Mouse (Mus musculus) embryonic facial prominence, embryonic 14.5 days (tissue): ENCODE data around the gene Mymk. TPM values are rescaled to one million over a fixed set of nuclear protein-coding genes. Genes with fewer than 3 reads are reported as not detected.

Experiments
- ATAC-seq: fragments of 200-750 bp; cut with Nextera tagmentation; 2 replicates; pipeline ENCODE4 v1.8.0; 2017; ENCODE audit warnings: low read depth, moderate number of reproducible peaks, moderate TSS enrichment
- DNase-seq: peaks from one replicate; pipeline ENCODE4 v3.0.0-alpha.2; 2015; ENCODE audit warnings: low spot score
- H3K27ac ChIP-seq: fragments of 300-500 bp; sonication (generic); replicated peaks from 2 replicates; pipeline ENCODE4 v1.5.1; 2014; ENCODE audit warnings: low read depth, mild to moderate bottlenecking, low read length, moderate library complexity
- H3K27me3 ChIP-seq: fragments of 300-500 bp; sonication (generic); replicated peaks from 2 replicates; pipeline ENCODE4 v1.6.1; 2014; ENCODE audit warnings: low read length; ENCODE audit not compliant: control insufficient read depth, insufficient read depth
- H3K36me3 ChIP-seq: fragments of 300-500 bp; sonication (generic); 2 replicates; pipeline ENCODE4 v1.6.1; 2014; ENCODE audit warnings: low read length, mixed read lengths; ENCODE audit not compliant: control insufficient read depth, insufficient read depth
- H3K4me1 ChIP-seq: fragments of 300-500 bp; sonication (generic); 2 replicates; pipeline ENCODE4 v1.6.1; 2014; ENCODE audit warnings: antibody characterized with exemption, low read length; ENCODE audit not compliant: control insufficient read depth, insufficient read depth
- H3K4me2 ChIP-seq: fragments of 300-500 bp; sonication (generic); 2 replicates; pipeline ENCODE4 v1.6.1; 2014; ENCODE audit warnings: low read depth, mild to moderate bottlenecking, low read length, moderate library complexity, mixed read lengths
- H3K4me3 ChIP-seq: fragments of 300-500 bp; sonication (generic); 2 replicates; pipeline ENCODE4 v1.5.1; 2014; ENCODE audit warnings: low read depth, mild to moderate bottlenecking, low read length
- H3K9ac ChIP-seq: fragments of 300-500 bp; sonication (generic); 2 replicates; pipeline ENCODE4 v1.6.1; 2014; ENCODE audit warnings: low read depth, mild to moderate bottlenecking, low read length, moderate library complexity, mixed read lengths
- H3K9me3 ChIP-seq: fragments of 300-500 bp; sonication (generic); 2 replicates; pipeline ENCODE4 v1.6.1; 2016; ENCODE audit warnings: low read length; ENCODE audit not compliant: control insufficient read depth
- WGBS: fragments of 180-500 bp; shearing (Covaris S2); extraction: QIAGEN DNeasy Blood & Tissue Kit; methylation state at CpG from one replicate; pipeline ENCODE4 v1.1.7; 2014; 5-methylcytosine and 5-hydroxymethylcytosine counted together
- polyA plus RNA-seq: library from polyadenylated mRNA; unstranded; fragments of >200 nt; fragmentation: Nextera tagmentation; extraction: Ambion mirVana; gene quantifications from 2 replicates; pipeline ENCODE4 v1.2.1, GENCODE M21; 2014

Gene Mymk
- polyA plus RNA-seq, 1 experiment from 2014 or later, result 111 TPM

GRCm38 (mm10) chr2:27058751-27059150 is 13.2 kb downstream of the Mymk start:
- Histone ChIP-seq H3K36me3 (no peaks in the 10 kb centered on the region), H3K4me3 (no peak overlapping the region), H3K9ac (no peak overlapping the region), H3K4me2 (peak overlapping the region; percentile 29), H3K27ac (peak overlapping the region; percentile 59), H3K27me3 (no peaks in the 10 kb centered on the region), H3K9me3 (no peaks in the 10 kb centered on the region), H3K4me1 (peaks cover 14% of the 10 kb centered on the region)
- peak; percentile 74 for ATAC-seq
- DNase-seq, result peak; percentile 63
- WGBS, result 25% methylated on average over 12 of the region's 12 CpGs

- peak overlapping the region; percentile 59 for H3K27ac ChIP-seq
- no peak for ATAC-seq
- no peak for DNase-seq
- H3K9me3 ChIP-seq, result no peaks in the 10 kb centered on the region
- peak overlapping the region; percentile 29; the same call in 1 of the 2 replicates for H3K4me2 ChIP-seq
- WGBS, result 42% methylated on average over 4 of the region's 4 CpGs
- H3K4me1 ChIP-seq, result peaks cover 14% of the 10 kb centered on the region
- no peak overlapping the region for H3K9ac ChIP-seq
- H3K4me3 ChIP-seq, result no peak overlapping the region
- no peaks in the 10 kb centered on the region for H3K36me3 ChIP-seq
- no peaks in the 10 kb centered on the region for H3K27me3 ChIP-seq
These were observed 13.7 kb downstream of the Mymk start for GRCm38 (mm10) chr2:27058251-27058650.

- Histone ChIP-seq H3K9me3 (no peaks in the 10 kb centered on the region), H3K4me3 (no peak overlapping the region), H3K27ac (no peak overlapping the region), H3K27me3 (no peaks in the 10 kb centered on the region), H3K4me1 (no peaks in the 10 kb centered on the region), H3K4me2 (no peak overlapping the region), H3K9ac (no peak overlapping the region), H3K36me3 (no peaks in the 10 kb centered on the region)
- DNase-seq, result no peak
- 36% methylated on average over 6 of the region's 6 CpGs for WGBS
- no peak for ATAC-seq
These were observed 22.6 kb downstream of the Mymk start for GRCm38 (mm10) chr2:27049408-27049807.

GRCm38 (mm10) chr2:27045979-27046770 is 25.8 kb downstream of the Mymk start:
- H3K9me3 ChIP-seq, result no peaks in the 10 kb centered on the region
- WGBS, result 67% methylated on average over 8 of the region's 8 CpGs
- no peaks in the 10 kb centered on the region for H3K27me3 ChIP-seq
- no peaks in the 10 kb centered on the region for H3K4me1 ChIP-seq
- ATAC-seq, result no peak
- H3K9ac ChIP-seq, result no peak overlapping the region
- H3K4me2 ChIP-seq, result no peak overlapping the region
- no peak overlapping the region for H3K4me3 ChIP-seq
- no peaks in the 10 kb centered on the region for H3K36me3 ChIP-seq
- no peak overlapping the region for H3K27ac ChIP-seq
- no peak for DNase-seq

- H3K27ac ChIP-seq, result no peak overlapping the region
- DNase-seq, result no peak
- H3K4me2 ChIP-seq, result no peak overlapping the region
- H3K36me3 ChIP-seq, result no peaks in the 10 kb centered on the region
- no peaks in the 10 kb centered on the region; the same call in 1 of the 2 replicates for H3K27me3 ChIP-seq
- H3K9me3 ChIP-seq, result no peaks in the 10 kb centered on the region
- ATAC-seq, result no peak
- WGBS, result 74% methylated on average over 3 of the region's 3 CpGs
- no peak overlapping the region for H3K4me3 ChIP-seq
- no peaks in the 10 kb centered on the region for H3K4me1 ChIP-seq
- no peak overlapping the region for H3K9ac ChIP-seq
These were observed 27.3 kb downstream of the Mymk start for GRCm38 (mm10) chr2:27044641-27045040.

GRCm38 (mm10) chr2:27044166-27044565 is 27.8 kb downstream of the Mymk start:
- Histone ChIP-seq H3K9me3 (no peaks in the 10 kb centered on the region), H3K27me3 (no peaks in the 10 kb centered on the region; the same call in 1 of the 2 replicates), H3K27ac (no peak overlapping the region), H3K36me3 (no peaks in the 10 kb centered on the region), H3K4me3 (no peak overlapping the region), H3K4me2 (no peak overlapping the region), H3K9ac (no peak overlapping the region), H3K4me1 (no peaks in the 10 kb centered on the region)
- ATAC-seq (no peak), DNase-seq (no peak)
- WGBS, result 75% methylated on average over 4 of the region's 4 CpGs

GRCm38 (mm10) chr2:27043461-27043860 is 28.5 kb downstream of the Mymk start:
- H3K4me1 ChIP-seq, result no peaks in the 10 kb centered on the region
- H3K9ac ChIP-seq, result no peak overlapping the region
- DNase-seq, result peak; percentile 86
- no peaks in the 10 kb centered on the region for H3K36me3 ChIP-seq
- no peak overlapping the region for H3K27ac ChIP-seq
- no peaks in the 10 kb centered on the region; the same call in 1 of the 2 replicates for H3K27me3 ChIP-seq
- peak; percentile 94 for ATAC-seq
- H3K4me3 ChIP-seq, result no peak overlapping the region
- WGBS, result 19% methylated on average over 3 of the region's 3 CpGs
- no peak overlapping the region for H3K4me2 ChIP-seq
- H3K9me3 ChIP-seq, result no peaks in the 10 kb centered on the region

GRCm38 (mm10) chr2:27042131-27042844 is 29.7 kb downstream of the Mymk start:
- Histone ChIP-seq H3K27ac (no peak overlapping the region), H3K4me2 (no peak overlapping the region), H3K27me3 (no peaks in the 10 kb centered on the region; the same call in 1 of the 2 replicates), H3K4me1 (no peaks in the 10 kb centered on the region), H3K4me3 (no peak overlapping the region), H3K36me3 (no peaks in the 10 kb centered on the region), H3K9ac (no peak overlapping the region), H3K9me3 (no peaks in the 10 kb centered on the region)
- 58% methylated on average over 8 of the region's 8 CpGs for WGBS
- ATAC-seq, result no peak
- no peak for DNase-seq
